Mouse (Mus musculus): ENCODE measurements around the gene Trappc1.
"Not testable (repeated sequence)": the region's sequence is repeated elsewhere in the genome, so short reads cannot be mapped to it uniquely, and the experiment has no call there.

Gene Trappc1

DNA sequence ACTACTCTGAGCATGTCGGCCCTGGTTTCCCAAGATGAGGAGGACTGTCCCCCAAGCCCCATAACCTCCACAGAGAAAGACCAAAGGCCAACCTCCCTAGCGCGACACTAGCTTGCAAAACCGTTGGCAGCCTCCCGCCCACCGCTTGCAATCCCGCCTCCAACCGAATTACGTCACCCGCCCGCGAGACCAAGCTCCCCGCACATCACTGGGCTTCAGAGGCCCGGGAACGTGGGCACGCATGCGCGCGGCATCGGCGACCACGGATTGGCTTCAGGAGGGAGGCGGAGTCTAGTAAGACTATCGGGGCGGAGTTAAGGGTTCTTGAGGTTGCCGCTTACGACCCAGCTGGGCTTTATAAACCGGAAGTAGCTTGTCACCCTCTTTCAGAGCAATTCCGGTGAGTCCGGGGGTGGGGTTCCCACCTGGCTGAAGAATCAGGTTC, at the start of gene Trappc1, which contains the start of gene Cntrob:
Gene Trappc1, plus strand, starts transcription at position 314 of the 445 bp plus-strand sequence.
Gene Cntrob, minus strand, starts transcription at position 109 of the 445 bp plus-strand sequence.
- peak; percentile 98 for DNase-seq (ENCODE audit: low spot score)

DNA sequence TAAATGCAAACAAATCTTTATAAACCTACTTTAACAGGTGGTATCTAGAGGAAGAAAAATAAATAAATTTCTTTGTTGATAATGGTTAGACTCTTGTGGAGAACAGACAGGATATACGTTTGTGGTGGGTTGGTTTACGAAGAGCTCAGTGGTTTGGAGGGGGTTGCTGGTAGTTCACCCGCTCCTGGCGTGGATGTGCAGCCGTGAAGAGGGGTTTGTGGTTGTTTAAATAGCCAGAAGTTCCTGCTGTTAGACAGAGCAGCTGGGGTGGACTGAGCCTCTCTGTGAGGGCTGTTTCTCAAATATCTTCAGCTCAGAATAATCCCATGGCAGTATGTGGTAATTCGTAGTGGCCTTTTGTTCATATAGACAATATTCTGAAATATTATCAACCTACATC, 48.1 kb upstream of the Trappc1 start:
- DNase-seq (ENCODE audit: low spot score) = no peak

DNA sequence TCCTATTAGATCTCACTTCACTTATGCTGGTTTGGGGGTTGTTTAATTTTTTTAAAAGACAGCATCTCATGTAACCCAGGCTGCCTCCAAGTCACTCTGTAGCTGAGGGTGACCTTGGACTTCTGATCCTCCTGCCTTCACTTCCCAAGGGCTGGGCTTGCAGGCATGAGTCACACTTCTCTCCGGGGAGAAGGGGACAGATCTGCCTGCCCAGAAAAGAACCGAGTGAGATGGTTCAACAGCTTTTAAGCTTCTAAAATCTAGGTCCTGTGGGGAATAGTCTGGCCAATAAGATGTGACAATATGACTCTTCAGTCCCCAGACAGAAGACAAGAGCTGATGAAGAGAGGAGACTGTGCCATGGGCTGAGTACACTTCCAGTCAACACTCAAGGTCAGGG, 47.7 kb upstream of the Trappc1 start:
- DNase-seq (ENCODE audit: low spot score) = no peak

DNA sequence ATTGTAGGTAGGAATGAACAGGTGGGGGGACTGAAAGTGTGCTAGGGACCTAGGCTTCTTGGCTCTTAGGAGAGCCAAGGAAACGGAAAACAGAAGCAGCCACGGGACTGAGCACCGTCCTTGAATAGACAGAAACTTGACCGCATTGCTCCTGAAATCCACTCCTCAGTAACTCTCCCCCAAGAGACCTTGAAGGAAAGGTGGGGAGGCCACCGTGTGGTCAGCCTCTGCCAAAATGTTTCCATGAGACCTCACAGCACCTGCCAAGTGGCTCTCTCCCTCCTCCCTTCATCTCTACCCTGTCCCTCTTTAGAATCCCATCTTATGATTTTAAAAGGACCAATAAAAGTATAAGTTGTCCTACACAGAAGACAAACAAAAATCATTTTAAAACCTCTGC, 46.5 kb upstream of the Trappc1 start:
- DNase-seq (ENCODE audit: low spot score) = no peak

DNA sequence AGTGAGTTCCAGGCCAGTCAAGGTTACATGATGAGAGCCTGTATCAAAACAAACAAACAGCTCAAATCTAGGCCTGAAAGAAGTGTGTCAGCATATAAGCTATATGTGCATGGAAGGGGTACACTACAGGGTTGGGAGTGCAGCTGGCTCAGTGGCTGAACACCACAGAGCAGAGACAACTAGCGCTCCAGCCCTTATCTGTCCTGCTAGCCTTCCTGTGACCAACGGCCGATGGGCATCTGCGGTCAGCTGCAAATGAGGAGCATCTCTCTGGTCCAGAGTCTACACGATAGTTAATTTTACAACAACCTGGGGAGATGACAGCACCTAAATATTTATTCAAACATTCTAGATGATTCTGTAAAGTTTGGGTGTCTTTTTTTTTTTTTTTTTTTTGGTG, 32.7 kb upstream of the Trappc1 start:
- no peak for DNase-seq (ENCODE audit: low spot score)

DNA sequence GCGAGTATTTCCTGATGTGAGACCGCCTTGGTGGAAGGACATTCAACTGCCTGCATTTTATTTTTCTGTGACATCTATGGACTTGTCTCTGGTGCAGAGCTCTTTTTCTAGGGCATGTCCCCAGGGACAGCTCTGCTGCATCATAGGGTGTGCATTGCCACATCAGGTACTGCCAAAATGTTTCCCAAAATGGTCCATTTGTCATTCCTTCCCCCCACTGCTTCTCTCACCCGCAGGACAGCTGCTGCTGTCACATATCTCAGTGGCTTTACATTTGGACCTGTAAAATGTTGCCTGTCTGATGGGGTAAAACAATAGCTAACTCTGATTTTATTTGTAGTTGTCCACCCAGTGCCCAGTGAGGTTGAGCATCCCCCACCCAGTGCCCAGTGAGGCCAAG, 28.5 kb upstream of the Trappc1 start:
- no peak for DNase-seq (ENCODE audit: low spot score)

DNA sequence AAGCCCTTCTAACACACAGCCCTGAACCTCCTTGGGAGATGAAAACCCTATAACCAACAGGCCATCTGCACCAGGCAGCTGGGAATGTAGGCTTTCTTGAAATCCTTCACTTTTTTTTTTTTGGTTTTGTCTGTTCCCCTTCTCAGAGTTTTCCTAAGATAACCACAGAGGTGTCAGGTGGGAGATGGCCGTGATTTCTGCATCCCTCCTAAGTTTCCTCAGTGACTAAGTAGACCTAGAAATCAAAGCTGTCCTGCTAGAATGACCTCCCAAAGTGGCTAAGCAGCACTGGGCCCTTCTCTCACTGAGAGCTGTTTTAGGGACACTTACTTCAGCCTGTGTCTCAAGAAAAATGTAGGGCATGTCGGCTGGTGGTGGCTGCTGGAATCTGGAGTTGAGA, 26.0 kb upstream of the Trappc1 start:
- DNase-seq (ENCODE audit: low spot score) = no peak

DNA sequence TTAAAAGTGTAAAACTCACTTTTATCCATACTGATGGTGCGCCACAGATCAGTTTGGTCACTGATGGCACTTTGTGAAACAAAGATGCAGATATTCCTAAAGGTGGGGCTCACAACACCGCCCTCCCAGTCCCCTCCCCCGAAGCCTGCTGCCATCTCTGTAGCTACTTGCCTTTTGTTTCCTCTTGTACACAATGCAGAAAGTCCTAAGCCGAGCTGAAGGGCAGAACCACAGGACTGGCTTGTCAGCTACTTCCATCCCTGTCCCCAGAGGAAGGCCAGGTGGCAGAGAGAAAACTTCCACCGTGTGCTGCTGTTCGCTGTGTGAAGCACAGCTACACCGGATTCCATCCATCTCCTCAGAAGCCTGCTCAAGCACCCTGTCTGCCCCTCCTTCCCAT, 25.5 kb upstream of the Trappc1 start:
- DNase-seq (ENCODE audit: low spot score) = no peak

DNA sequence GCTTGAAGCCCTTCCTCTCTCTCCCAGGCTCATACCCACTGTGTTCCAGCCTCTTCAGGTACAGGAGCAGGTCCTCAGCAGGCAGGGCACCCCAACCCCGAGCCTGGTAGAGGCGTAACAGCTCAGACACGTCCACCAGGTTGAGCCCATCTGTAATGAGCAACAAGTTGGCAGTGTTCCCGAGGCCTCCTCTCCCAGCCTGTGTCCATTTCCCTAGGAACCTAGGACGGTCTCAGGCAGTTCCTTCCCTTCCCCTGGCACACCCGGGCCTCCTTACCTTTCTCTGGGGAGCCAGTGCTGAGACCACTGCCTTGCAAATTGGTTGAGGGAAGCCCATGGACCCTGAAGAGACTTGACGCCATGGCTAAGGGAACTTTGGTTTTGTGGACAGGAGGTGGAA, 21.0 kb upstream of the Trappc1 start:
- DNase-seq (ENCODE audit: low spot score) = no peak

DNA sequence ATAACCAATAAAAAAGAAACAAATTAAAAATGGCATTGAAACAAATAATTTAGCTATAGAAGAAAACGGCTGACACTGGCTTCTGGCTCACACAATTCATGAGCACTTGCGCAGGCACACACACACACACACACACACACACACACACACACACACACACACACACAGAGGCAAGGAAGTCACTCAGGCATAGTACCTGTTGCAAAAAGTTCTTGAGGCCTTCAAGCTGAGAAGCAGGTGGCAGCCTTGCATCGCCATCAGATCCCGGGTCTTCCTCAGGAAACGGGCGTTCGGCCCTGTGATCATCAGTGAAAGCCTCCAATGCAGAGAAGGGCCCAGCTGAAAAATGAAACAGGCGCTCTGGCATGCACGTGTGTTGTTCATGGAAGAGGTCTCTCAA, 18.5 kb upstream of the Trappc1 start:
- no peak for DNase-seq (ENCODE audit: low spot score)

DNA sequence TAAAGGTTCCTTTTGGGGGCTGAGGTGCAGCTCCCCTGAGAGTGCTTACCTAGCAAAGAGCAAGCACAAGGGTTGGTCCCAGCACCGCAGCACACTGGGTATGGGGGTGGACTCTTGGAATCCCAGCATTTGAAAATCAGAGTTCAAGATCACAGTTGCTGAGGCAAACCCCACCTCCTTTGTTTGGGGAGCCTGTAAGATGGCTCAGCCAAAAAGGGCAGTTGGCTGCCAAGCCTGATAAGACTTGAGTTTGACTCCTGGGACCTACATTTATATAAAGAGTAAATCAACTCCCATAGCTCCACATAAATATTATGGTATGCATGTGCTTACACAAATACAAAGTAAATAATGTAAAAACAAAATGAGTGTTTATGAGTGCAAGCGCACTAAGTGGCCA, 17.7 kb upstream of the Trappc1 start:
- no peak for DNase-seq (ENCODE audit: low spot score)

DNA sequence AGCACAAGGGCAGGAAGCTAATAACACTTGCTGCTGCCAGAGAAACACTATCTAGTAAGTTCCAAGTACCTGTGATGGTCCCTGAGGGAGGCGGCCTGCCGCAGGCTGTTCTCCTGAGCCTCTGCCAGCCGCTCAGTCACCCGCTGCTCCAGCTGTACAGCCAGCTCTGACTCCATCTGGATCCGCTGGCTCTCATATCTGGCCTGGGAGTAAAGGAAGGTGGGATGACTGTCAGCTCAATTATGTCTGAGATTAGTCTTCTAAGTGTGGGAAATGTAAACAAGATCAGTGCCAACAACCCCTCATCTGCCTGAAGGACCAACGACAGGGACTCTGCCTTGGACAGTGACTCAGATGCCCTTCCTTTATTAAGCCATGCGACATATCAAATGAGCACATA, 12.5 kb upstream of the Trappc1 start:
- DNase-seq (ENCODE audit: low spot score) = no peak

DNA sequence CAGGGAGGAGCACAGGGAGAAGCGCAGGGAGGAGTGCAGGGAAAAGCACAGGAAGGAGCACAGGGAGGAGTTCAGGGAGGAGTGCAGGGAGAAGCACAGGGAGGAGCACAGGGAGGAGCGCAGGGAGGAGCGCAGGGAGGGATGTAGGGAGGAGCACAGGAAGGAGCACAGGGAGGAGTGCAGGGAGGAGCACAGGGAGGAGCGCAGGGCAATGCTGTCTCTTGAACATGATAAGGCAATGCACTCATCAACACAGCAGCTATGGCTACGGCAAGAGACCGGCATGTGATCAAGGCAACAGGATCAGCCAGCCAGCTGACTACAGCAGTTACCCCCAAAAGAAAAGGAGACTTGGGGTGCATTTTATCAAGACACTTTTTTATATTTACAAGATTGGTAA, 7.4 kb upstream of the Trappc1 start:
- no peak for DNase-seq (ENCODE audit: low spot score)

DNA sequence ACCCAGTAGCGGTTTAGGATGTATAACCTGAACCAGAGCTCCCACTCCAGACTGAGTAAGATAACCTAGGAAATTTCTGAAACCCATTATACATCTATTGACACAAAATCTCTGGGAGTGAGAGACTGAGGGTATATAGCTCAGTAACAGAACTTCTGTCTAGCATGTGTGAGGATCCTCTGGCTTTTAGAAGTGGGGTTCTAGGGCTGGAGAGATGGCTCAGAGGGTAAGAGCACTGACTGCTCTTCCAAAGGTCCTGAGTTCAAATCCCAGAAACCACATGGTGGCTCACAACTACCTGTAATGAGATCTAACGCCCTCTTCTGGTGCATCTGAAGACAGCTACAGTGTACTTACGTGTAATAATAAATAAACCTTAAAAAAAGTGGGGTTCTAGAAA, 5.8 kb upstream of the Trappc1 start:
- DNase-seq (ENCODE audit: low spot score) = not testable (repeated sequence)

DNA sequence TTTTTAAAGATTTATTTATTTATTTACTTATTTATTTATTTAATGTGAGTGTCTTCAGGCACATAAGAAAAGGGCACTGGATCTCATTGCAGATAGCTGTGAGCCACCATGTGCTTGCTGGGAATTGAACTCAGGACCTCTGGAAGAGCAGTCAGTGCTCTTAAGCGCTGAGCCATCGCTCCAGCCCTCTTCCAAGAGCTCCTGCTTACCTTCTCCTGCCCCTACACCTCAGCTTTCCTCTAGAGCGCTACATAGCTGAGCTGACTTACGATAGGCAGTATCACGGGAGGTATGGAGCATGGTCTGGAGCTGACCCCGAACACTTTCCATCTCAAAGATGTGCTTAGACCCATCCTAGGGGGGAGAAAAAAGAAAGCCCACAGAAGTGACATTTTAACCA, 2.2 kb upstream of the Trappc1 start:
- no peak for DNase-seq (ENCODE audit: low spot score)

DNA sequence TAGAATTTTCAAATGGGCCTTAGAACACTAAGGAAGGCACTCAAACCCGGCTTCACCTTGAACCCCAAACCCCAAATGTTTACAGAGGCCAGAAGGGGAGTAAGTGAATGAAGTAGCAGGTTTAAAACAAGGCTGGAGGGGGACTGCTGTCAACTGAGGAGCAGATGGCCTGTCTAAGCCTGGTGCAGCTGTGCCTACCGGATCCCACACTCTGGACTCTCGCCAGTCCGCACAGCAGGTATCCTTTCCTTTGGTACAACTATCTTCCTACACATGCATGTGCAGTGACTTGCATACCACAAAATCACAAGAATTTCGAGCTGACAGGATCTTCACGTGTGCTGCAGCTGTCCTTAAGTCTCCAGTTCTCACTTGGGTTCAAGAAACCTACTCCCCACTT, 1.8 kb upstream of the Trappc1 start:
- DNase-seq (ENCODE audit: low spot score) = no peak

DNA sequence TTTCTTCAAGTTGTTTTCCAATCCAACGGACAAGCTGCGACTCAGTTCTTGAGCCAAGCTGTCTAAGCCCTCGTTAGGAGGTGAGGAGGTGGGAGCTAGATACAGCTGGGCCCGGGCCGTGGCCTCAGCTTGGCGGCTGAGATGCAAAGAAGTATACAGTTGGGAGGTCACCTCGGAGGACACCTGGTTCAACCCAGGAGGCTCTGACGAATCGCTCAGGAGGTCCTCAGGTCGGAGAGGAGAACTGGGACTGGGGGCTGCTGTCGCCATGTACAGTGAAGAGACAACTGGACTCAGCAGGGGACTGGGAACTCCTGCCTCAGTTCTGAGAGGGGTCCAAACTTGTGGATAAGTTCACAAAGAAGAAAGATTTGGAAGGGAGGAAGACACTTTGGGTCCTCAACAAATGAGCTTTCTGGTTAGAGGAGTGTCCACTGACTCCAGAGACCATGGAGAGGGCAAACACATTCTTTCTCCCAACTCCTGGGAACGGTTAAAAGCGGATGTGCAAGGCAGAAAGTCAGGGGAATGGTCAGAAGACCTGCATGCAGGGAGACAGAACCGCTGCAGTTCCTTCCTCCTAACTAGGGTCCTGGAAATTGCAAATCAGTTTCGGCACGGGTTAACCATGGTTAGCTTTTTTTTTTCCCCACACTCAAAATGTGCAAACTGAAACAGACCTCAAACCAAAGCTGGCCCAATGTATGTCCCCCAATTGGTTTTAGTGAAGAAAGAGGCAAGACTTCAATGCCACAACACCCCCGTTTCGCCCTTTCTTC, 898 bp upstream of the Trappc1 start:
- DNase-seq (ENCODE audit: low spot score) = no peak

DNA sequence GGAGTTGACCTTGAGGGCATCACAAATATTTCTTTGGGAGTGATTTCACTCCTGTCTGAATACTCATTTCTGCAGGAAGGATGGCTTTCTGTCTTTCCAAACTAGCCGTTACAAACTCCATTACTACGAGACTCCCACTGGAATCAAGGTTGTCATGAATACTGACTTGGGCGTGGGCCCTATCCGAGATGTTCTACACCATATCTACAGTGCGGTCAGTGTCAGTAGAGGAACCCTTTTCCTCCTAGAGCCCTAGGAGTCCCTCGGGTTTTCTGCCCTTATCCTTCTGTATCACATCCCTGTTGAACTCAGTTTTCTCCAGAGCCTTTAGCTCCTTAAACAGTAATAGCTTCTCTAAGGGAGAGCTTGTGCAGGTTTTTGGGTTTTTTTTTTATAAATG, 969 bp downstream of the Trappc1 start:
- DNase-seq (ENCODE audit: low spot score) = no peak

DNA sequence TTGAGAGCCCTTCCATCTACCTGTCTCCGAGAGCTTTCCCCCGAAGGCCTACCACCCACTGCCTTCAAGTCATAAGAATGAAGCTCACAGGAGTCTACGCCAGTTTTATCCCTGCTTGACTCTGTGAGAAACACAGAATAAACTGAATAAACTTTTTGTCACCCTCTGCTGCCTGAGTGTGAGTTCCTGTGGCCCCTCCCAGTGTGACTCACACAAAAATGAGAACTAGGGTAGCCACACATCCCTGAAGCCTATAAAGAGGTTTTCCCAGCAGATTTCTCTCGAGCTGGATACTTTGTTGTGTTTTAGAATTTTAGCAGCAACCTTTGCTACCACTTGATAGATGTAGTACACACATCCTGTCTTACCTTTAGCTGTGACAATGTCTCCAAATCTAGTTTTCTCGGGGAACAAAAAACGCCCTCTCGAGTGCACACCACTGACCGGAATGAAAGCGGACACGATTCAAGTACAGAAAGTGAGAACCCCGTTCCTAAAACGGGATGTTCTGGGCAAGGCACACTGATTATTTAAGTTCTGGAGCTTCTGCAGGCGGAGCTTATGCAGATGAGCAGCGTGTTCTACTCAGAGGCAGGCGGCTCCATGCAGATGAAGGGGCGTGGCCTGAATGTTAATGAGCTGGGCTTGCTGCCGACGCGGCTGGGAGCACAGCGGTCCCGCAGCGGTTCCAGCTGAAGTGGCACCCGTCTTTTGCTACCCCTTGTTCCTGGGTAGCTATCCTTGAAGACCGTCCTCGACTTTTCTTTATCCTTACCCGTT, 2.0 kb downstream of the Trappc1 start, which contains the start of gene Kcnab3:
Gene Kcnab3, plus strand, starts transcription at position 631 of the 780 bp plus-strand sequence.
- peak; percentile 85 for DNase-seq (ENCODE audit: low spot score)

DNA sequence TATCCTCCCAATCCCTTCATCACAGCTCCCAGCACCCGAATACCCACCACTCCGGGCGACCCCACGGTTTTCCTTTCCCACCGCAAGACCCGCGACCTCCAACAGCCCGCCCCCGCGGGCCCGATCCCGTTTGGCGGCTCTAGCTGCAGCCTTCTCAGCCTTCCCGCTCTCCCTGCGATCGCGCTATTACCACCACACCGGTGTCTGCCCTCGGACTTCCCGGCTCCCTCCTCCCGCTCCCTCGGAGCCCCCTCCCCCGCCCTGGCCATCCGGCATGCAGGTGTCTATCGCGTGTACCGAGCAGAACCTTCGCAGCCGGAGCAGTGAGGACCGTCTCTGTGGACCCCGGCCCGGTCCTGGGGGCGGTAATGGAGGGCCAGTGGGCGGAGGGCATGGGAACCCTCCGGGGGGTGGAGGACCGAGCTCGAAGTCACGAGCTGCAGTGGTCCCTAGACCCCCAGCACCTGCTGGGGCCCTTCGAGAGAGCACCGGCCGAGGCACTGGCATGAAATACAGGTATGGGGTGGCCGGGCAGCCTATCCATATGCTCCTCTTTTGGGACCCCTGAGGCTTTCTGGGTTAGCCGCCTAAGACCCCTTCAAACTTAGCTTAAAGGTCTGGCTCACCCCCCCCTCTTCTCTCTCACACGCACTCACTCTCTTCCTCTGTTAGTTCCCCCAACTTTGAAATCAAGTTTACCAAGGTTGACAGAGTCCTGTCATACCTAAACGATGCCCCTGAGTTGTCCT, 2.8 kb downstream of the Trappc1 start:
- DNase-seq (ENCODE audit: low spot score) = no peak

DNA sequence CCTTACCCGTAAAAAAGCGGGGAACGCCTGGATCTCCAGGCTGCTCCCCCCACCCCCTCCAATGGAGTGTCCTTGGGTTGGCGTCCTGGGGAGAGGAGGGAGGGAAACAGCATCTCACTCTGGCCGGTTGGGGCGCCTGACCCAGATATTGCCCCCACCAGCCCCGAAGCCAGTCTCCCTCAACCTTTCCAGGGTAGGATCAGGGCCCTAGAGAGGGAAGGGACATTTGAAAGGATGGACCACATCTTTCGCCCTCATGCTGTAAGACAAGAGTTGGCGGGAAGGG, 3.3 kb downstream of the Trappc1 start:
- no peak for DNase-seq (ENCODE audit: low spot score)

DNA sequence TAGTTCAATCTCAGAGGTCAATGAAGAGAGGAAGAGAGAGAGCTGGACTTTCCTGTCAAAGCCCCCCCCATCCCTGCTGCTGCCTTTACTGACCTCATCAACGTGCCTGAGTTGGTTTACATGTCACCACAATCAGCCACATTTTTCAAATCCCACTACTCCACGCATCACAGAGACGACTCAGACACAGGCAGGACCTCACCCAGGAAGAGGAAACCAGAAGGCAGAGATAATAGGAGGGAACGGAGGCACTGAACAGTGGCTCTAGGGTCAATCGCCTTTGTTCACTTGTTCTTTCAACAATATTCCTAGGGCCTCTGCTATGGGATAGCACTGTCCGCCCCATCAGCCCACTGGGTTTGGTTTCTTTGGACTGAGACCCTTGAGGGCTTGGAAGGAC, 3.9 kb downstream of the Trappc1 start:
- no peak for DNase-seq (ENCODE audit: low spot score)

DNA sequence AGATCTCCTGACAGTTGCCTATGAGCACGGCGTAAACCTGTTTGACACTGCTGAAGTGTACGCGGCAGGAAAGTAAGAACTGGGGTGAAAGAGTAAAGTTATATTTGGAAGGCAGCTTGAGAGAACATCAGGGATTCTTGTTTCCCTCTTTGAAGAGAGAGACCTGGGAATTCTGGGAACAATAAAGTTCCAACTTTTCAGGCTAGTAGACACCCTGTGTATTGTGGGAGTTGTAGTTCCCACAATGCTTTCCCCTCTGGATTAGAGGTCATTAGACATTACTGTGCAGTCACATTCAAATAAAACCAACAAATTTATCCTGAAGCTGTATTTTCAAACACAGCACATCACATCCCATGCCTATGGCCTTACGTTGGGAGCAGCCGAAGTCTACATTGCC, 4.7 kb downstream of the Trappc1 start:
- no peak for DNase-seq (ENCODE audit: low spot score)
